ENCODE assay signal across 7 mouse cellular contexts in the genomic region with DNA sequence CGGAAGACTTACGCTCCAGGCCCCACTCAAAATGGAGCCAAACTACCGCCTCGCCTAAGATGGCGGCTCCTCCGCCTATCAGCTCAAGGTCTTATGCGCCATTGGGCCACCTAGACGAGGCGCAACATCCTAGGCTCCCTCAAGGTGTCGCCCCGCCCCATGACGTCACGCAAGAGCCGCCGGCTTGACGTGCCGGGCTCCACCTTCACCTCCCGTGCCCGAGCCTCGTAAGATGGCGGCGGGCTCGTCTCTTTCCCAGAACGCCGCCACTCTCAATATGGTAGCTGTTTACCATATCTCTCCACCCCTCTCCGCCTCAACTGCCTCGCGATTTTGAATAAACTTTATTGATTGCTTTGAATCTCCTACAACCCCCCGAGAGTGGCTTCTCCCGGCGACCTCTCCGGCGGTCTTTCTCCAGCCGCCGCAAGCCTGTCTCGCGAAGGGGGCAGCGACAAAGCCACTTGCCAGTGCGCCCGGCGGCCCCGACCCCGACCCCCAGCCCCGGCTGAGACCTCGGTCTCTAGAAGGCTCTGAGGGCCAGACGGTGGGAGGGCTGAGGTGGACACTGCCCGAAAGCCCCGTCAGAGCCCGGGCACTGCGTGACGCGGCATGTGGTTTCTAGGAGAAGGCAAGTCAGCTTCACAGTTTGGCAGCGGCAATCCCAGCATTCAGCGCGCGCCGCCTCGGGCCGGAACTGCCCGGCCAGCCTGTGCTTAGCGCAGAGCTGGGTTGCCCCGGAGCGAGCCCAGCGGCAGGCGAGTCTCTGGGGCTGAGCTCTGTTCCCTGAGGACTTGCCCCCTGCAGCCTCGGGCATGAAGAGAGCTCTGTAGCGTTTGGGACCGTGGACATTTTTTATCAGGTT. TPM values are rescaled to one million over a fixed set of nuclear protein-coding genes. Genes with fewer than 3 reads are reported as not detected.
DNase-seq lines count a peak whose midpoint lies in the region; ATAC-seq lines count a peak whose summit lies in the region.

Gene Phf8, plus strand, starts transcription at position 215 of the 865 bp plus-strand sequence.

- ATAC-seq in intestine, embryonic 15.5 days, result peak; percentile 98

- peak within 1 kb of the TSS; percentile 65 for H3K9ac ChIP-seq in intestine, embryonic 15.5 days

- H3K27ac ChIP-seq in intestine, embryonic 15.5 days, result peak within 1 kb of the TSS; percentile 98
- H3K27ac ChIP-seq in midbrain, embryonic 10.5 days (replicated peaks), result peak within 1 kb of the TSS; percentile 95

- no peaks in the 10 kb centered on the region for H3K9me3 ChIP-seq in intestine, embryonic 15.5 days
- H3K9me3 ChIP-seq in midbrain, embryonic 10.5 days (replicated peaks), result no peaks in the 10 kb centered on the region

- intact Hi-C loops in gastrocnemius, postnatal 36 days (cut with DNase I), result loop anchor here (10.0 kb wide), 1 partner anchor 284 kb away; the partner anchor contains the start of gene Huwe1
- intact Hi-C loops in left cerebral cortex, postnatal 25 days (cut with DNase I), result loop anchor here (1.0 kb wide), 2 partner anchors 176 to 283 kb away; partner anchors contain the start of gene Fam120c

- H3K4me1 ChIP-seq in intestine, embryonic 15.5 days (replicated peaks), result no peaks in the 10 kb centered on the region
- peaks cover 6% of the 10 kb centered on the region for H3K4me1 ChIP-seq in midbrain, embryonic 10.5 days

- no peaks in the 10 kb centered on the region for H3K36me3 ChIP-seq in intestine, embryonic 15.5 days
- peaks cover 7% of the 10 kb centered on the region; the same call in 1 of the 2 replicates for H3K36me3 ChIP-seq in midbrain, embryonic 10.5 days

- H3K27me3 ChIP-seq in intestine, embryonic 15.5 days (replicated peaks), result no peaks in the 10 kb centered on the region
- peaks cover 23% of the 10 kb centered on the region for H3K27me3 ChIP-seq in midbrain, embryonic 10.5 days (ENCODE audit: low read depth, poor library complexity, severe bottlenecking)

- peak within 1 kb of the TSS; percentile 54 for H3K4me3 ChIP-seq in intestine, embryonic 15.5 days (replicated peaks)
- H3K4me3 ChIP-seq in midbrain, embryonic 10.5 days, result peak within 1 kb of the TSS; percentile 66

- WGBS in intestine, embryonic 15.5 days, result 26% methylated on average over 68 of the region's 68 CpGs
- 17% methylated on average over 68 of the region's 68 CpGs for WGBS in midbrain, embryonic 10.5 days

- peak; percentile 96 for DNase-seq in adrenal gland, adult 2 months
- DNase-seq in embryo, embryonic 11.5 days (ENCODE audit: low read depth, low spot score), result peak; percentile 91
- DNase-seq in gastrocnemius, postnatal 36 days, result peak; percentile 87 to 94
- peak; percentile 90 to 97 for DNase-seq in left cerebral cortex, postnatal 25 days (ENCODE audit: low spot score in 2 of 2)
- DNase-seq in midbrain, embryonic 10.5 days (ENCODE audit: low spot score), result peak; percentile 89
- DNase-seq in right cerebral cortex, postnatal 4 days, result peak; percentile 93

- peak within 1 kb of the TSS; percentile 63 for H3K4me2 ChIP-seq in intestine, embryonic 15.5 days (replicated peaks)

RNA-seq across cellular contexts. Expression of gene Phf8, which starts in this region (rescaled TPM):
- total RNA-seq in adrenal gland, adult 2 months (2021), result 10 to 100 TPM; 20.6 to 27.1 TPM
- polyA plus RNA-seq in adrenal gland, adult 2 months (2012; rRNA removed), result 4.4 and 4.7 TPM in 2 replicates
- 1 to 10 TPM; 6.2 to 9.7 TPM for total RNA-seq in gastrocnemius, postnatal 36 days (2021)
- polyA plus RNA-seq in intestine, embryonic 15.5 days (2015; fragmentation: Nextera tagmentation; extraction: Ambion mirVana), result 14.7 and 15.0 TPM in 2 replicates
- 10 to 100 TPM; 34.4 to 37.2 TPM for total RNA-seq in left cerebral cortex, postnatal 25 days (2021)
- 23.1 and 25.5 TPM in 2 replicates for polyA plus RNA-seq in midbrain, embryonic 10.5 days (2016; fragmentation: Nextera tagmentation; extraction: Ambion mirVana)

Comparison
In these comparisons a context has a peak if more than half of its experiments do, and no peak if none do; other contexts are left out.
1. Peak in every context shown above with its lines: DNase-seq, ATAC-seq, H3K4me3 ChIP-seq and H3K27ac ChIP-seq.